Comparison of ENCODE assay signal across 19 mouse cellular contexts in genomic region chr9:113260296-113260695, GRCm38 (mm10).
"Had no signal": no experiment of that assay in that cellular context is flagged by ENCODE, and none has a peak within 500 bp of the region (broad histone marks: within the 10 kb centered on the region; RNA-seq: fewer than 3 reads in every experiment).

No protein-coding gene starts in this region.

- H3K27me3 ChIP-seq: limb, embryonic 12.5 days; limb, embryonic 15.5 days had no signal

- H3K9ac ChIP-seq: limb, embryonic 12.5 days; limb, embryonic 15.5 days; liver, embryonic 14.5 days; liver, postnatal 0 days had no signal

- H3K27ac ChIP-seq: kidney, postnatal 0 days; layer of hippocampus, adult 2 months; limb, embryonic 12.5 days; limb, embryonic 15.5 days; liver, embryonic 14.5 days; stomach, postnatal 0 days had no signal

- H3K9me3 ChIP-seq: limb, embryonic 15.5 days had no signal

- H3K4me3 ChIP-seq: layer of hippocampus, adult 2 months; limb, embryonic 12.5 days; limb, embryonic 15.5 days had no signal

- ATAC-seq: intestine, postnatal 0 days; liver, postnatal 0 days had no signal

- H3K4me2 ChIP-seq: limb, embryonic 12.5 days; limb, embryonic 15.5 days; liver, embryonic 11.5 days; midbrain, embryonic 11.5 days had no signal

- H3K36me3 ChIP-seq: limb, embryonic 12.5 days; limb, embryonic 15.5 days had no signal

- DNase-seq: kidney, adult 2 months; kidney, postnatal 25 days; layer of hippocampus, adult 9-11 months; left cerebral cortex, postnatal 4 days; liver, postnatal 0 days; lung, postnatal 14 days; lung, postnatal 4 days; midbrain, embryonic 14.5 days; right cerebral cortex, postnatal 4 days; thymus, postnatal 36 days had no signal

- H3K4me1 ChIP-seq: limb, embryonic 12.5 days; limb, embryonic 15.5 days had no signal
